Mouse (Mus musculus) adrenal gland, postnatal 36 days (tissue): ENCODE results near the gene Cirbp. TPM values are rescaled to one million over a fixed set of nuclear protein-coding genes. Genes with fewer than 3 reads are reported as not detected.

Experiments used
- DNase-seq, 2 experiments: peaks; one replicate each; pipeline ENCODE4 v3.0.0; 2021; ENCODE audit warnings: mixed read lengths in 1 of 2
- total RNA-seq, 2 experiments: library from RNA; stranded (reverse); gene quantifications; 2 replicates each; pipeline ENCODE4 v1.2.3; 2021

Gene Cirbp
- total RNA-seq, 2 experiments from 2014 or later = 35.0 to 104 TPM

- peak in 1 of 2 experiments; percentile 65 for DNase-seq
Measured at GRCm38 (mm10) chr10:80150226-80151210, 15.3 kb upstream of the Cirbp start.

GRCm38 (mm10) chr10:80151211-80152034, 14.4 kb upstream of the Cirbp start:
- DNase-seq = peak; percentile 76 to 86

- DNase-seq = peak; percentile 49 to 64
Measured at GRCm38 (mm10) chr10:80152071-80152872, 13.5 kb upstream of the Cirbp start.

GRCm38 (mm10) chr10:80152873-80153260, 12.9 kb upstream of the Cirbp start:
- DNase-seq = peak; percentile 87 to 91

GRCm38 (mm10) chr10:80153713-80154112, 12.1 kb upstream of the Cirbp start:
- DNase-seq = peak in 1 of 2 experiments; percentile 35

- DNase-seq = no peak
Measured at GRCm38 (mm10) chr10:80154384-80154783, 11.4 kb upstream of the Cirbp start.

- DNase-seq = no peak
Measured at GRCm38 (mm10) chr10:80155277-80155676, 10.5 kb upstream of the Cirbp start.

- no peak for DNase-seq
Measured at GRCm38 (mm10) chr10:80156002-80156751, 9.6 kb upstream of the Cirbp start.

- peak in 1 of 2 experiments; percentile 51 for DNase-seq
Measured at GRCm38 (mm10) chr10:80156752-80157053, 9.1 kb upstream of the Cirbp start.

- no peak for DNase-seq
Measured at GRCm38 (mm10) chr10:80157141-80157929, 8.4 kb upstream of the Cirbp start.

- DNase-seq = peak; percentile 67 to 78
Measured at GRCm38 (mm10) chr10:80158307-80158986, 7.3 kb upstream of the Cirbp start.

GRCm38 (mm10) chr10:80159021-80159560, 6.7 kb upstream of the Cirbp start:
- peak; percentile 40 to 73 for DNase-seq

- DNase-seq = peak; percentile 98 to 99
Measured at GRCm38 (mm10) chr10:80159561-80160454, 6.0 kb upstream of the Cirbp start.

GRCm38 (mm10) chr10:80160455-80161371, 5.1 kb upstream of the Cirbp start:
- peak; percentile 91 to 93 for DNase-seq

- DNase-seq = peak; percentile 28 to 43
Measured at GRCm38 (mm10) chr10:80161522-80162242, 4.1 kb upstream of the Cirbp start.

GRCm38 (mm10) chr10:80162243-80162608, 3.6 kb upstream of the Cirbp start:
- no peak for DNase-seq
